Mouse (Mus musculus): ENCODE results near the gene Ephb1.

DNA sequence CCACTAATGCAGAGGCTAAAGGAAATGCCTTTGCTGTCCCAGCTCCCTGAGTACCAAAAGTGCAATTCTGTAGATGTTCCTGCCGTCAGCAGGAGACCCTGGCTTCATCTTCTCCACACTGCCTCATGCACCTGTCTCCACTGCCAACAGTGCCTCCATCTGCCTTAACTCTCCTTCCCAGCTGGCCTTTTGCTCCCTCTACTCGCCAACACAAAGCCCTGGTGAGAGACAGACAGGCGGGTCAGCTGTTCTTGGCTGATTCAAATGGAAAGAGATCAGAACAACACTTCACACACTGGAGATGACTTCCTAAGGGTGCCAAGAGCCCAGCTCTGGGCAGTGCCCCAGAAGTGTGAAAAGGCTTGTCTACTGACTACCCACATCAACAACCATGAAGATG is 78.6 kb downstream of the Ephb1 start:
- TF ChIP-seq CTCF (IDR thresholded peaks at IDR 0.05; ENCODE audit: borderline replicate concordance, insufficient read depth, low read depth, low read length) (no peak), POLR2A (IDR thresholded peaks at IDR 0.05; ENCODE audit: borderline replicate concordance, insufficient read depth, low read length) (no peak)

Measured in cerebellum, adult 2 months (tissue).